Mouse (Mus musculus): ENCODE measurements around the gene Tubb3. TPM values are rescaled to one million over a fixed set of nuclear protein-coding genes. Genes with fewer than 3 reads are reported as not detected.

Gene Tubb3
- polyA plus RNA-seq (2012; ENCODE audit: low replicate concordance): 0.62 TPM in 2 replicates

DNA sequence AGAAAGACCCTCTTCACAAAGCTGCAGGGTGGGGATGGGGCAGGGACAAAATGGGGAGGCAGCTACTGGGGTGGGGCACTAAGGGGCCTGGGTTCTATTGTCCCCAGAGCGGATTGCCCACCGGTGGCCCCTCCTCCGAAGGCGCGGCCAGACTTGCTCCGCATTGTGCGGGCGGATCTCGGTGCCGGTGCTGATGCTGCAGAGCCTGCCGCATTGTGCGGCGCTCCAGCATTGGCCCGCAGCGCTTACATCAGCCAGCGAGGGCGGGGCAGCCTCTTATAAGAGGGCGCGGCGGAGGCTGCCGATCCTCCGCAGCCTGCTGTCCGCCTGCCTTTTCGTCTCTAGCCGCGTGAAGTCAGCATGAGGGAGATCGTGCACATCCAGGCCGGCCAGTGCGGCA is at the start of gene Tubb3:
TSS of gene Tubb3 (plus strand) at position 179 of the 400 bp plus-strand sequence.

DNA sequence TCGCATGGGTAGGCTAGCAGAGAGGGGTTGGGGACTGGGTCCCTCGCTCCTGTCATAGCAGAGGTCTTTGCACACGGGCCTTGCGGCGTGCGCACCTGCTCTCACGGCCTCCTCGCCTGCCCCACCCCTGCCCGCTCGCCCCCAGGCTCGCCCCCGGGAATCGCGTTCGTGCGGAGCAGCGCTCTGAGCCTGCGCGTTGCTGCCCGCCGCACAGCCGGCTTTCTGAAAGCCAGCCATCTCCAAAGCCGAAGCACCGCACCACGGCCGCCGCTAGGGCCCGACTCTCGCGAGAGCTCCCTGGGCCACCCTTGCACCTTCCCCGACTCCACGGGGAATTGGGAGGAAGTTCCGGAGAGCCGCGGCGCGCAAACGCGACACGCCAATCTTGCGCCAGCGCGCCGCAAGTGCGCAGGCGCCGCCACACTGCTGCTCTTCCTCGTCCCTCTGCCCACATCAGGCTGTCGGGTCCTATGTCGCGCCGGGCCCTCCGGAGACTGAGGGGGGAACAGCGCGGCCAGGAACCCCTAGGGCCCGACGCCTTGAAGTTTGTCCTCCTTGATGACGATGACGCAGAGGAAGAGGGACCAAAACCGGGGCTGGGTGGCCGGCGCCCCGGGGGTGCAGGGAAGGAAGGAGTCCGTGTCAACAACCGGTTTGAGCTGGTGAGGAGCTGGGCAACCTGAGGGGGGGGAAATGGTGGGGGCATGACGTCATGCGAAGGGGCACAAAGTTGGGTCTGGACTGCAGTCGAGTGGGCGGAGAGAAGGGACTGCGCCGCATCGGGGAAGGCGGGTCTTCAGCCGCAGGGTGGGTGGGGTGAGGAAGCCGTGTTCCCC is 37.6 kb upstream of the Tubb3 start, which contains the start of gene Tcf25:
TSS of gene Tcf25 (plus strand) at position 351 of the 836 bp plus-strand sequence.

DNA sequence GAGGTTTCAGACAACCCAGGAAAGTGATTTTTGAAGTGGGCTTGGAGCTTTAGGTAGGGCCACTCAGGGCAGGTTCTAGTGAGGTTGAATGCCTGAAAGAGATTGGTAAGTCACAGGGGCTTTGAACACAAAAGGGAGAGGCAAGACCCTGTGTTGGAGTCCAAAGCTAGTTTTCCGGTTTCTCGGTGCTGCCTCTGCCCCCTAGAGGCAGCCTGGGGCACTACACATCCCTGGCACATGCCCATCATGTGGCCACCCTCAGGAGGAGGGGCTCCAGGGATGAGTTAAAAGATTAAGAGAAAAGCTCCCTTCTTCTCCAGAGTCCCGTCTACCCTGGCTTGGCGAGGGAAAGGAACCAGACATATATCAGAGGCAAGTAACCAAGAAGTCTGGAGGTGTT is 4.4 kb upstream of the Tubb3 start, which contains the start of gene Mc1r:
TSS of gene Mc1r (plus strand) at position 322 of the 400 bp plus-strand sequence.

GRCm38 (mm10) chr8:123423441-123423840 is 12.2 kb downstream of the Tubb3 start, which contains the start of gene Def8:
Gene Def8, plus strand, starts transcription at chr8:123423527.

Other genes with a start within 250 kb of the Tubb3 start
- not detected in 2 replicates for gene Dpep1, start 225.2 kb upstream of the Tubb3 start, polyA plus RNA-seq (2012; ENCODE audit: low replicate concordance)
- 23.5 and 38.8 TPM in 2 replicates for gene Chmp1a, start 198.7 kb upstream of the Tubb3 start, polyA plus RNA-seq (2012; ENCODE audit: low replicate concordance)
- gene Spata33, start 198.6 kb upstream of the Tubb3 start, polyA plus RNA-seq (2012; ENCODE audit: low replicate concordance): 0.11 TPM in 1 of 2 replicates, not detected in the other
- gene Cdk10, start 186.6 kb upstream of the Tubb3 start, polyA plus RNA-seq (2012; ENCODE audit: low replicate concordance): 66.1 and 110 TPM in 2 replicates
- 11.9 and 12.8 TPM in 2 replicates for gene Spata2l, start 175.2 kb upstream of the Tubb3 start, polyA plus RNA-seq (2012; ENCODE audit: low replicate concordance)
- gene Zfp276, start 157.2 kb upstream of the Tubb3 start, polyA plus RNA-seq (2012; ENCODE audit: low replicate concordance): 19.5 and 32.7 TPM in 2 replicates
- gene Vps9d1, start 157.1 kb upstream of the Tubb3 start, polyA plus RNA-seq (2012; ENCODE audit: low replicate concordance): 136 and 348 TPM in 2 replicates
- 7.0 and 16.7 TPM in 2 replicates for gene Fanca, start 92.8 kb upstream of the Tubb3 start, polyA plus RNA-seq (2012; ENCODE audit: low replicate concordance)
- gene Spire2, start 78.7 kb upstream of the Tubb3 start, polyA plus RNA-seq (2012; ENCODE audit: low replicate concordance): 0.24 and 0.85 TPM in 2 replicates
- gene Tcf25, start 37.7 kb upstream of the Tubb3 start, polyA plus RNA-seq (2012; ENCODE audit: low replicate concordance): 117 and 146 TPM in 2 replicates
- not detected in 2 replicates for gene Mc1r, start 4.3 kb upstream of the Tubb3 start, polyA plus RNA-seq (2012; ENCODE audit: low replicate concordance)
- gene Def8, start 12.1 kb downstream of the Tubb3 start, polyA plus RNA-seq (2012; ENCODE audit: low replicate concordance): 1.7 and 8.4 TPM in 2 replicates
- gene Afg3l1, start 66.5 kb downstream of the Tubb3 start, polyA plus RNA-seq (2012; ENCODE audit: low replicate concordance): 11.7 and 12.1 TPM in 2 replicates
- gene Dbndd1, start 104.0 kb downstream of the Tubb3 start, polyA plus RNA-seq (2012; ENCODE audit: low replicate concordance): not detected in 2 replicates
- 4.7 and 9.7 TPM in 2 replicates for gene Gas8, start 107.4 kb downstream of the Tubb3 start, polyA plus RNA-seq (2012; ENCODE audit: low replicate concordance)
- gene Rhou, start 242.5 kb downstream of the Tubb3 start, polyA plus RNA-seq (2012; ENCODE audit: low replicate concordance): 0.29 and 1.1 TPM in 2 replicates

All from hematopoietic multipotent progenitor cell, adult 10-12 weeks (in vitro differentiated cells).